Mouse (Mus musculus): ENCODE data around the gene Mettl21a.
"Not testable (repeated sequence)": the region's sequence is repeated elsewhere in the genome, so short reads cannot be mapped to it uniquely, and the experiment has no call there.

Mettl21a gene

DNA sequence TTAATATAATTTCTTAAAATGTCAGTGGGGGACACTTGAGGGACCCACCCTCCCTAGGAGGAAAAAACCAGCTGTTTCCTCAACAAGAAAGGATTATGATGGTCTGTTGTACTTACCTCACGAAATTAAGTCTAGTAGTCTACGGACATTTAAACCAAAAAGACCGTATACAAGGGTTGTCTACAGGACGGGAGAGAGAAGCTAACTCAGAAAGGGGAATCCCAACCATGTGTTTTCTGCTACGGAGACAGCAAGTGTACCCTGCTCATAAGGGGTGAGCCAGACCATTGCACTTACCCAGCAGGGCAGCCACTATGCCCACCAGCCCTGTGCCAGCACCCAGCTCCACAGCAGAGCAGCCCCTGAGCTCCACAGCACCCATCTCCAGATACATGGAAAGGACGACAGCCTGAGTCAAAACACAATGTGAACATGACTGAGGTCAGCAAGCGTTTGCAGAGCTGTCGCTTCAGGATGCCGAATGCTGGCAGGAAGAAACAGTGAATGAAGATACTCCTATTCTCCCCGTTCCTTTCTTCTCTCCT, 2.2 kb downstream of the Mettl21a start:
- DNase-seq (ENCODE audit: low spot score in 2 of 2) = no peak

DNA sequence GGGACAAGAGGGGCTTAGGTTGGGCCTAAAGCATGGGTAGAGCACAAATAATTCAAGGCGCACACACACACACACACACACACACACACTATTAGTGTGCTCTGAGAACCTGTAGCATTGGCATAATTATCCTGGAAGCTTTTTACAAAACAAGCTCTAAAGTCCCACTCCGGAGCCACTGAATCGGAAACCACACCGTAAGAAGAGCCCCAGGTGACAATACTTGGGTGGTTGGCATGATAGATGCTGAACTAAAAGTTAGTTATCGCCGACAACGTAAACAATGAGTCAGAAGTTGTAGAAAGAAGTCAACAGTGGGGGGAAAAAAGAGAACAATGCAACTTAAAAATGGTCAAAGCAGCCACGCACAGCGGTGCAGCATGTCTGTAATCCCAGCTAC, 2.7 kb downstream of the Mettl21a start:
- DNase-seq (ENCODE audit: low spot score in 2 of 2) = no peak

GRCm38 (mm10) chr1:64609976-64610375, 7.1 kb downstream of the Mettl21a start:
- no peak for DNase-seq (ENCODE audit: low spot score in 2 of 2)

DNA sequence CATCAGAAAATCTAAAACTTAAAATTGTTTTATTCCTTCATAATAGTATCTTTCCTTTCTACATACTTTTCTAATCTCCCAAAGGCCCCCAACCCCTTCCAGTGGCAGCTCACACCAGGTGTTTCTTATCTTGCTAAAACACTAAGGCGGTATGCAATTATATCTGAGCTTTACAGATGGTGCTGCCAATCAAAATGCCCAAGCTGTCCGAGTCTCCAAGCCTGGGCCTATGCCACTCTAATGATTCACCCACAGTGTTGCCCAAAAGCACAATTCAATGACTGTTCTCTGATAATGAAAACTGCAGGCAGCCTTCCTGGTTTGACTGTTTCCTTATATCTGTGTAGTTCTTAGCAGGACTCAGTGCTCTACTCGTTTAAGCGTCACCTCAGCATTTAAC, 7.9 kb downstream of the Mettl21a start:
- no peak for DNase-seq (ENCODE audit: low spot score in 2 of 2)

- no peak for DNase-seq (ENCODE audit: low spot score in 2 of 2)
Observed at GRCm38 (mm10) chr1:64603381-64603780, 13.7 kb downstream of the Mettl21a start.

GRCm38 (mm10) chr1:64601242-64601842, 15.7 kb downstream of the Mettl21a start:
- no peak for DNase-seq (ENCODE audit: low spot score in 2 of 2)

GRCm38 (mm10) chr1:64600413-64601077, 16.5 kb downstream of the Mettl21a start:
- DNase-seq (ENCODE audit: low spot score in 2 of 2) = no peak

- no peak for DNase-seq (ENCODE audit: low spot score in 2 of 2)
Observed at GRCm38 (mm10) chr1:64598926-64599325, 18.1 kb downstream of the Mettl21a start.

DNA sequence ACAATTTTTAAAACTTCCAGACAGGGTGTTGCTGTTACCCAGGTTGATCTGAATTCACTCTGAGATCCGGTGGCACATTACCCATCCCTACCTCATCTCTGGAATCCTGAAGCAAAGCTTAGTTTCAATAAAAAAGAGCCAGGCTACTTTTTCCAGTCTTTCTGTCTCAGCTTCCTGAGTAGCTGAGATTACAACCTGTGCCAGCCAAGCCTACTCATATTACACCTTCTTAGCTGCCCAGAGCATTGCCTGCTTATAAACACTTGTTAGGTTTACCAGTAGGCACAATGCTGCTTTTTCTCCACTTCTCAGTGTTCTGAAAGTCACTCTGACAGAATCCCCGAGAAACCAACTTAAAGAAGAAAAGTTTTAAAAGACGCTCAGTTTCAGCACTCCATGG, 38.2 kb downstream of the Mettl21a start:
- no peak for DNase-seq (ENCODE audit: low spot score in 2 of 2)

GRCm38 (mm10) chr1:64577911-64578310, 39.1 kb downstream of the Mettl21a start:
- not testable (repeated sequence) for DNase-seq (ENCODE audit: low spot score in 2 of 2)

DNA sequence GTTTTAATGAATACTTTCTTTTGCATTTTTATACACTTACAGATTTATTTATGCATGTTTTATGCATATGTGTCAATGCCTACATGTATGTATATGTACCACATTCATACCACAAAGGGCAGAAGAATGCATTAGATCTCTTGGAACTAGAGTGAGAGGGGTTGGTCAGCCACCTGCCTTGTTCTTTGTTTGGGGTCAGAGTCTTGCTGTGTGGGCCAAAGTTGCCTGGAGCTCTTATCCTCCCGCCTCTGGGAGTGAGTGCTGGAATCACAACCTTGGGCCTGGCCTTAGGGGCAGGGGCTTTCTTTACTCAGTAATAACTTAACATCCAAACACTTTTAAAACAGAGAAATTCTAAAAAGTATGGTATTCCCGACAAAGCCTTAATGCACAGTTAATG, 40.3 kb downstream of the Mettl21a start:
- DNase-seq (ENCODE audit: low spot score in 2 of 2) = no peak

DNA sequence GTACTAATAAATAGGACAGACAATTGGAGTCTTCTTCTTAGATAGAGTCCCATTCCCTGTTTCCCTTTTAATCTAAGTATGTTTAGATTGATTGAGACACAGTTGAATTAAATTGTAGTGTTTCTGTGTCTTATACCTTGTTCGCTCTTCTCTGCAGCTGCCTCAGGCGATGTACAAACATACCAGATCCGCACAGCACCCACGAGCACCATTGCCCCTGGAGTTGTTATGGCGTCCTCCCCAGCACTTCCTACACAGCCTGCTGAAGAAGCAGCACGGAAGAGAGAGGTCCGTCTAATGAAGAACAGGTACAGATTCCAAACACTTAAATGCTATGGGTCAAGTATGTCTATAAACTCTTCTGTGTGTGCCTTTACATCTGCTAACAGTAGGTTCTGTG, 41.0 kb downstream of the Mettl21a start:
- no peak for DNase-seq (ENCODE audit: low spot score in 2 of 2)

- DNase-seq (ENCODE audit: low spot score in 2 of 2) = no peak
Observed at GRCm38 (mm10) chr1:64568206-64568605, 48.8 kb downstream of the Mettl21a start.

GRCm38 (mm10) chr1:64560105-64560504, 56.9 kb downstream of the Mettl21a start:
- no peak for DNase-seq (ENCODE audit: low spot score in 2 of 2)

Measured in frontal cortex, postnatal 14 days (tissue).